In the genomic region with DNA sequence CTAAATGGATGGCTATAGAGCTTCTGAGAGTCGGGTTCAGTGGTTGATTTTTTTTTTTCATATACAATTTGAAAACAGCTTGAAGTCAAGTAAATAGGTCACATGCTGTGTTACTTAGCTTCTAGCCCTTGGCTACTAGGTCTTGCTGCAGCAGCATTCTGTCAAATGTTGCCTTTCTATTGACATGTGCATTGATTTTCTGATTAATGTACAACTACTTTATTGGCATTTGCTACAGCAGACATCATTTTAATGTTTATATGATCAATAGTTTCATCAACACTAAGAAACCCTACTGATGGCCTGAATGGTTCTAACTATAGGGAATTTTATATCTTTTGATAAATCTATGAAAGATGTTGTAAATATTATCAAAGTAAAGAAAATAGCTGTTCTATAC, we compare ENCODE assay signal across 36 mouse cellular contexts.
"Had no signal": no experiment of that assay in that cellular context is flagged by ENCODE, and none has a peak within 500 bp of the region (broad histone marks: within the 10 kb centered on the region; RNA-seq: fewer than 3 reads in every experiment).

No protein-coding gene starts in this region.

- ATAC-seq: hindbrain, embryonic 16.5 days; hindbrain, postnatal 0 days; inflammation-experienced regulatory T-cells, adult 6 months; intestine, embryonic 15.5 days; intestine, embryonic 16.5 days; intestine, postnatal 0 days had no signal

- H3K27me3 ChIP-seq: heart, embryonic 12.5 days; heart, embryonic 13.5 days; heart, embryonic 15.5 days; hindbrain, embryonic 12.5 days; hindbrain, embryonic 13.5 days; hindbrain, embryonic 15.5 days; intestine, embryonic 15.5 days; kidney, embryonic 15.5 days had no signal

- H3K9me3 ChIP-seq: heart, embryonic 10.5 days; heart, embryonic 12.5 days; heart, embryonic 13.5 days; heart, embryonic 15.5 days; hindbrain, embryonic 10.5 days; hindbrain, embryonic 12.5 days; hindbrain, embryonic 13.5 days; hindbrain, embryonic 15.5 days; intestine, embryonic 15.5 days; kidney, embryonic 15.5 days had no signal

- H3K27ac ChIP-seq: heart, adult 2 months; heart, embryonic 10.5 days; heart, embryonic 13.5 days; heart, embryonic 15.5 days; hindbrain, embryonic 10.5 days; hindbrain, embryonic 12.5 days; hindbrain, embryonic 13.5 days; hindbrain, embryonic 14.5 days; hindbrain, embryonic 15.5 days; hindbrain, postnatal 0 days; intestine, embryonic 15.5 days; kidney, embryonic 15.5 days; kidney, postnatal 0 days; layer of hippocampus, adult 2 months had no signal

- H3K9ac ChIP-seq: heart, embryonic 12.5 days; heart, embryonic 13.5 days; heart, embryonic 15.5 days; hindbrain, embryonic 12.5 days; hindbrain, embryonic 13.5 days; hindbrain, embryonic 14.5 days; hindbrain, embryonic 15.5 days; intestine, embryonic 15.5 days; kidney, embryonic 15.5 days had no signal

- H3K4me3 ChIP-seq: heart, adult 2 months; heart, embryonic 10.5 days; heart, embryonic 12.5 days; heart, embryonic 13.5 days; heart, embryonic 15.5 days; hindbrain, embryonic 10.5 days; hindbrain, embryonic 12.5 days; hindbrain, embryonic 13.5 days; hindbrain, embryonic 15.5 days; intestine, embryonic 15.5 days; kidney, embryonic 15.5 days; layer of hippocampus, adult 2 months had no signal

- H3K4me1 ChIP-seq: heart, embryonic 10.5 days; heart, embryonic 12.5 days; heart, embryonic 13.5 days; heart, embryonic 15.5 days; hindbrain, embryonic 10.5 days; hindbrain, embryonic 12.5 days; hindbrain, embryonic 13.5 days; hindbrain, embryonic 15.5 days; intestine, embryonic 15.5 days; kidney, embryonic 15.5 days had no signal

- DNase-seq: heart, adult 2 months; heart, postnatal 10 days; heart, postnatal 14 days; heart, postnatal 36 days; heart, postnatal 4 days; kidney, adult 11 months; kidney, adult 18-20 months; kidney, adult 2 months; kidney, adult 8-10 months; kidney, adult 9 months; kidney, postnatal 10 days; kidney, postnatal 14 days; kidney, postnatal 25 days; kidney, postnatal 36 days; kidney, postnatal 4 days; layer of hippocampus, adult 9-11 months; layer of hippocampus, postnatal 36 days had no signal

- H3K36me3 ChIP-seq: heart, embryonic 10.5 days; heart, embryonic 12.5 days; heart, embryonic 13.5 days; heart, embryonic 15.5 days; hindbrain, embryonic 10.5 days; hindbrain, embryonic 12.5 days; hindbrain, embryonic 13.5 days; hindbrain, embryonic 15.5 days; intestine, embryonic 15.5 days; kidney, embryonic 15.5 days had no signal

- H3K4me2 ChIP-seq: heart, embryonic 11.5 days; heart, embryonic 12.5 days; heart, embryonic 13.5 days; heart, embryonic 15.5 days; hindbrain, embryonic 12.5 days; hindbrain, embryonic 13.5 days; hindbrain, embryonic 14.5 days; hindbrain, embryonic 15.5 days; intestine, embryonic 15.5 days; kidney, embryonic 15.5 days had no signal
